Mouse (Mus musculus): ENCODE measurements around the gene Ccdc102a.

DNA sequence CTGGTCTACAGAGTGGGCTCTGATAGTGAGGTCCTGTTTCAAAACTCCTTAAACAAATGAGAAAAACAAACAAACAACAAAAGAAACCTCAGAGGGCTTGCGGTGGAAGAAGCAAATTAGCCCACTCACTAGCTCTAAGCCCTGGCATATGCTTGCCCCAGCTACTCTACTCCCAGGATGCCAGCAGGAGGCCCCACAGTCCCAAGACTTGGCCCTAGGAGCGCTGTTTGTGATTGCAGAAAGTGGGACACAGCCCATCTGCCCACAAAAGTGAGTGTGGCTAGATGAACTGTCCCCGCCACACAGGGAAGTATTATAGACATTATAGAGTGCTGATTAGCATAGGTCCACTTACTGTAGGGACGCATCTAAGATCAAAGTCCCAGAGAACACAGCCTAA lies 30.5 kb upstream of the Ccdc102a start:
- TF ChIP-seq CTCF (IDR thresholded peaks at IDR 0.05; ENCODE audit: control insufficient read depth, insufficient read depth, insufficient read length) (no peak), MYOD1 (IDR thresholded peaks at IDR 0.05; ENCODE audit: control insufficient read depth, insufficient read length, low read depth) (no peak), MAX (IDR thresholded peaks at IDR 0.05) (no peak), USF1 (IDR thresholded peaks at IDR 0.05; ENCODE audit: low read depth) (no peak), CEBPB (IDR thresholded peaks at IDR 0.05; ENCODE audit: low read depth) (no peak), MYOG (IDR thresholded peaks at IDR 0.05; ENCODE audit: control insufficient read depth, extremely low read depth, insufficient read length) (no peak)

Measured in C2C12 (cell line).